Mouse (Mus musculus): ENCODE data around the gene Jmjd1c. TPM values are rescaled to one million over a fixed set of nuclear protein-coding genes. Genes with fewer than 3 reads are reported as not detected.
A peak's percentile ranks its signal among the peaks of the same experiment; 100 is the strongest.
"Not testable (repeated sequence)": the region's sequence is repeated elsewhere in the genome, so short reads cannot be mapped to it uniquely, and the experiment has no call there.

Gene Jmjd1c
- total RNA-seq, 2 experiments from 2014 or later: 93.9 to 94.3 TPM

DNA sequence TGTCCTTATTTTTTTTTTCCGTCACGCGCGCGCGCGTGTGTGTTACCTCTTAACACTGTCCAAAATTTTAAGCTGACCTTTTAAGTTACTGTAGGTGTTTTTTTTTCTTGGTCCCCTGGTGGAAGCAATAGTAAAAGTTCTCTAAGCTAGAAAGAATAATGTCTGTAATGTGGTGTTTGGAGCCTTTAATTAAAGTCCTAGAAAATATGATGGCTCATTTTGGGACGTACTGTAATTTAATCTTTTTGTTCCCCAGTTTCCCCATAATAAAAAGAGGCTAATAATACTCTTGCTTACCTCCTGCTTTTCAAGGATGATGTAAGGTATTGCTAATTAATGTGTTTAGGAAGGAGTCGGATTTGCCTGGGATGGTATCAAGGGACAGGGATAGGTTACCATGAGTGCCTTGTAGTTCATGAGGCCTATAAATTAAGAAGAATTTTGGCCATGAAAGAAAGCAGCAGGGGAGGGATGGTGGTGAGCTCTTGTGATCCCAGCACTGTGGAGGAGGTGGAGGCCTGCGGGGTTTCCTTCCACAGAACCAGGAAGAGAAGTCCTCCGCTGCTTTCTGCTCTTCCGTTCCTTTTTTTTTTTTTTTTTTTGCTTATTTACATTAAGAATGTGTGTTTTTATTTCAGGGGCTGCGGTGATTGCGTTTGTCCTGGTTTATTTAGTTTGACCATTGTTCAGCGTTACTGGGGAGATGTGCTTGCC is 1.7 kb downstream of the Jmjd1c start:
- intact Hi-C loops (cut with DNase I): loop anchor here (2.0 to 5.0 kb wide), 3 partner anchors 70 to 185 kb away; no protein-coding TSS in a partner anchor
- peak in 1 of 2 experiments; percentile 45 for DNase-seq (ENCODE audit: extremely low spot score in 1 of 2, low spot score in 2 of 2)

DNA sequence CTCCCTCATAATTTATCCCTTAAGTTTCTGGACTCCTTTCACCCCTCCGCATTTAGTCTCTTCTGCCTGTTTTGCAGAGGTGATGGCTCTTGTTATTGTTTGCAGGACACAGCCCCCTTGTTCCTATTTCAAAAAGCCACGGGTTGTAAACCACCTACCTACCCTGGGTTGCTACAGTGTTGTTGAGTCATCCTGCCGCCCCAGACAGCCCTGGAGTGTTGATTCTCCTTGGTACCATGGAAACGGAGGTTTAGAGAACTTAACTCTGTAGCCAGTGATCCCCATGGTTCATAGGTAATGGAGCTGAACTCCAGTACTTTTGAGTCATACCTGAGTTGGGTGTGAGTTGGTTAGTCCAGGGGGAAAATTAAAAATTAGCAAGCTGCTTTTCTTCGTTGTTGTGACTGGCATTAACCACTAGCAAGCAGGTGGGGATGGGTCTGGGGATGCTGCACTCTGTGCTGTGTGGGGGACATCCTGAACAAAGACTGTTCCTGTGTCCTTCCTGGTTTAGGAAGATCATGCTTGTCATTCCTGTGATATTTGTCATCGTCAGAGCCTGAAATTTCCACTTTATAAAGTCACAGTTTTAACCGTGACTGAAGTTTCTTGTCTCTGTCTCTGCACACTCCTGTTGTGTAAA is 2.6 kb downstream of the Jmjd1c start:
- DNase-seq (ENCODE audit: extremely low spot score in 1 of 2, low spot score in 2 of 2): no peak
- intact Hi-C loops (cut with DNase I): loop anchor here (5.0 kb wide), 2 partner anchors 71 to 186 kb away; no protein-coding TSS in a partner anchor

DNA sequence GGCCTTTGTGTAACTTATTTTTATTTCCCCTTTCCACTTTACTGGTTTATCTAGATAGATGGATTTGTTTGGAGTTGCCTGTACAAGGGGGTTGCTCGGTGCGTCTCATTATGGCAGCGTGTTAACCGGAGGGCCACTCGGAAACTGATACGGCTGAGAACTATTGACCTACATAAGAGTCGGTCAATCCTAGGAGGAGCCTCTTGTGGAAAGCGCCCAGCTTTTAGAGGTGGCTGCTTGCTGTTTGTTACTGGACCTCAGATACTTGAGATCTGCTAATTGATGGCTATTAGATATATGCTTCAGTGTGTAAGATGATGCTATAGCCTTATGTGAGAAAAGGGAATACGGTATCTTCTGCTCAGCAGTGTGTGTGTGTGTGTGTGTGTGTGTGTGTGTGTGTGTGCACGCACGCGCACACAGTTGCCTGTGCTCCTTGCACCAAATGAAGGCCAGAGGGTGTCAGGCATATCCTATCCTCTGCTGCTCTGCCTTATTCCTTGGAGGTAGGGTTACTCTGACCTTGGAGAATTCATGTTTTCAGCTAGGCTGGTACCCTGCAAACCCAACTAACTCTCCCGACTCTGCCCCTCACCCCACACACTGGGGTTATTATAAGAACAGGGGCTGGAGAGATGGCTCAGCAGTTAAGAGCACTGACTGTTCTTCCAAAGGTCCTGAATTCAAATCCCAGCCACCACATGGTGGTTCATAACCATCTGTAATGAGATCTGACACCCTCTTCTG is 3.4 kb downstream of the Jmjd1c start:
- intact Hi-C loops (cut with DNase I): loop anchor here (5.0 kb wide), 2 partner anchors 72 to 187 kb away; no protein-coding TSS in a partner anchor
- DNase-seq (ENCODE audit: extremely low spot score in 1 of 2, low spot score in 2 of 2): no peak

DNA sequence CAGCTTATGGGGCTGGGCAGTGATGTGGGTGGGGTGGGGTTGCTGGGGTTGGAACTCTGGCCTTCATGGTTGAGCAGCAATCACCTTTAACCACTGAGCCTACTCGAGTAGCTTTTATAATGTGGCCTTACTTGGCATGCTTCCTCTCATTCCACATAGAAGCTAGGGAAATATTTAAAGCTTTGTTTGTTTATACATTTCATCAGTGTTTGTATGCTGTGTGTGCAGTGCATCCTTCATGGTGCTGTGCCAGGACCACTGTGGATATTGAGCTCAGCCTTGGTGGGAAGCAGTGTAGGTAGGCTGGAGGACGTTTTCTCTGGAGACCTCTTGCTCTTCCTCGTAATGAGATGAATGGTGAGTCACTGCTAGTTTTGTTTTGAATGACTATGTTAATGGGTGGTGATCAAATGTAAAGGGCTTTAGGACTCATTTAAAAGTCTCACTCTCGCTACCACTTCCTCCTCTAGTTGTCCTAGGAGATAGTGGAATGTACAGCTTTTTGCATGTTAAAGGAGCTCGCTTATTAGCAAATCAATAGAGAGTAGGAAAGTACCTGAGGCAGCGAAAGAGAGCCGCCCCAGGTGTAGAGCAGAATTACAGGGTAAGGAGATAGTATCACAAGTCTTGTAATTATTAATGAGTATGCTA is 4.2 kb downstream of the Jmjd1c start:
- intact Hi-C loops (cut with DNase I): no loop called here
- peak in 1 of 2 experiments; percentile 56 for DNase-seq (ENCODE audit: extremely low spot score in 1 of 2, low spot score in 2 of 2)

DNA sequence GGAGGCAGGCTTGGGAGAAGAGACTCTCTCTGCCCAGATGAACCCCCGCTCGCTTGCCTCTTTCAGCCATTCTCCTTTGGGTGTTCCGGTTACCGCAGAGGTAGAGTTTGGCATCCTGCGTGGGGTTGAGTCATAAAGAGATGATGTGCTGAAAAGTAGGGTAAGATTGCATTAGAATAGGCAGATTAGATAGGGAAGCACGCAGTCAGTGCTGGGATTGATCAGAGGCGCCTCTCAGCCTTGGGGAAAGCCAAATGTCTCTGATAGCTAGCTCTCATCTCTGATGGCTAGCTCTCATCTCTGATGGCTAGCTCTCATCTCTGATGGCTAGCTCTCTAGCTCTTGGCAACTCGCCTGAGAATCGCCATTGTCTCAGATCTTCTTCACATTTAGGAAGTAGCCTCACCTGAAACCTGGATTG is 4.9 kb downstream of the Jmjd1c start:
- intact Hi-C loops (cut with DNase I): no loop called here
- no peak for DNase-seq (ENCODE audit: extremely low spot score in 1 of 2, low spot score in 2 of 2)

DNA sequence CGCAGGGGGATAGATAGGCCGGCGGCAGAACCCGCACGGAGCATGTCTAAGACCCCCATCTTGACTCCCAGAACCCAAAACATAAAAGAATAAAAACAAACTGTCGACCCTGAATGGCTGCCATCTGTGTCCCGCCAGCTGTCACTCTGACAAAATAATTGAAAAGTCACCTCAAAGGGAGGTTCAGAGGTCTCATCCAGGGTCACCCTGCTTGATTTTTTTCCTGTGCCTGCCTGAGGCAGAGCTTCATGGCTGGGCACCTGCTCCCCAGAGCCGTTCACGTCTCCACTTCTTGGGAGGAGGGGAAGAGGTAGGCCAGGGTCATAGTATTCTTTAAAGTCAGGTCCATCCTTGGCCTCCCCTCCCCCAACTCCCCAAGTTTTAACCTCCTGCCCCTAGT is 8.6 kb downstream of the Jmjd1c start:
- intact Hi-C loops (cut with DNase I): no loop called here
- DNase-seq (ENCODE audit: extremely low spot score in 1 of 2, low spot score in 2 of 2): no peak

DNA sequence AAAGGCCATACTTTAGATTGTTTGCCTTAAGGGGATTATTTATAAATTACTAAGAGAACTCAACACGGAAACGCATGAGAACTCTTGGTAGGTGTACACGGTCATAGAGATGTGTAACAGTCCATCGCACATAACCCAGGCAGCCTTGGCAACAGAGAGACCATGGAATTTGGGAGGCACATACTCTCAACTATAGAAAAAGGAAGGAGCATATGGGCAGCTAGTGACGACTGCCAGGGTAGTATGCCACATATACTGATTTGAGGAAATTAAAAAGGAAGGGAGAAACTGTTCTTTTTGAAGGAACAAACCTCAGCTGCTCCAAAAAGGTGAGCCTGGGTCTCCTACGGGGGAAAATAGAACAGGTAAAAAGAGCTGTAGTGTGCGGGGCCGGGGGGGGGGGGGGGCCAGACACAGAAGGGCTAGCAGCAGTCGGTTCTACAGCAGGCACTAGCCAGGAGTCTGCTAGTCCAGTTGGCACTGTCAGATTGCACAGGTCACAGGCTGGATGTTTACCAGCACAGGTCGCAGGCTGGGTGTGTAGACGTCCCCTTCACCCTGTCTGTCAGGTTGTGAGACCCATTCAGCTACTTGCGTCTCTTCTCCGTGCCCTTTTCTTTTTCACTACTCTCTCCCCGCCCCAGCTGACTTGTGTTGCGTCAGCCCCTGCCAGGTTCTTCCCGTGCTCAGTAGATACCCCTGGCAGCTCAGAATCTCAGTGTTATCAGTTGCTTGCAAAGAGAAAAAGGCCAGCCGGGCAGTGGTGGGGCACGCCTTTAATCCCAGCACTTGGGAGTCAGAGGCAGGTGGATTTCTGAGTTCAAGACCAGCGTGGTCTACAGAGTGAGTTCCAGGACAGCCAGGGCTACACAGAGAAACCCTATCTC is 9.6 kb downstream of the Jmjd1c start:
- intact Hi-C loops (cut with DNase I): no loop called here
- no peak for DNase-seq (ENCODE audit: extremely low spot score in 1 of 2, low spot score in 2 of 2)

DNA sequence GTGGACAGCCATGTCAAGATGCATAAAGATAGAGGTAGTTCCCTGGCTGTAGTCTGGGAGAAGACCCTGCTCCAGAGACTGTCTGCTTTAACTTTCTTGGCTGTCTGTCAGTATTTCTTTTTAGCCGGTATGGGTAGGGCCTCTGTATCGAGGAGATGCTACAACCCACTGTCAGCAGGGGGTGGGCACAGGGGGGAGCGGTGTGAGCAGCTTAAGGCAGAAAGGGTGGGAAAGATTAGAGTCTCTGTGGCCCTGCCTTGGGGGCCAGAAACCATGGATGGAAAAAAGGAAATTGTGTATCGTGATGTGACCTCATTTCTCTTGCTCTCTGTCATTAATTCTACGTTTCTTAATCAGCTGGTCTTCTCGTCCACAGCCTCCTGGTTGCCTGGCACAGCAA is 10.5 kb downstream of the Jmjd1c start:
- no peak for DNase-seq (ENCODE audit: extremely low spot score in 1 of 2, low spot score in 2 of 2)
- intact Hi-C loops (cut with DNase I): no loop called here

DNA sequence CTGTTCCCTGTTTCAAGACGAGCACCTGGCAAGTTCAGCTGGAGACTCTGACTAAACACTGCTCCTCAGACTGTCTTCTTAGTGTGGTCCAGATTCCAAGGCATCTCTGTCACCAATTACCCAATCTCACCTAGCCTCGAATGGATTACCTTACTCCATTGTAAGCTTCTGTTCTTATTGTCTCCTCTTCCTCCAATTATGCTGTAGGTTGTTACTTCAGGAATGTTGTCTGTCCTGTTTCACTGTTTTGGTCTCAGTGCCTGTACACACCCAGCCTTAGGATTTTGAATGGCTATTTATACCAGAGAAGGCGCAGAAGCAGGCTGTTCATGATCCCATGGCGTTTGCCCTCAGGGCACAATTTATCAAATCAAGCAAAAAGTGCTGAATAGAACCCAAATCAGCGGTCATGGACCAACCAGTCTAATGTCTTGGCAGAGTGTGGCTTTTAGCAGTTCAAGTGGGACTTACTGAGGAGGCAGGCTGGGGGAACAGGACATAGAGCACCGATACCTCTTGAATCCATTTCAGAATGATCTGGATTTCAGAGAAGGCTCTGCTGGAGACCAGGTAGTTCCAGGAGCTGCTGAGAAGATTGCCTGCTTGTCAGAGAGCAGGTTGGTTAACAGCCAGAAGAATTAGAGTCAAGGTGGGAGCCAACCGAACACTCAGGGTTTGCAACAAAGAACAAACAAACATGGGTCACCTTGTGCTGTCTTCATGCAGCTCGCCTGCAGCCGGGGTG is 11.3 kb downstream of the Jmjd1c start:
- intact Hi-C loops (cut with DNase I): no loop called here
- DNase-seq (ENCODE audit: extremely low spot score in 1 of 2, low spot score in 2 of 2): no peak

DNA sequence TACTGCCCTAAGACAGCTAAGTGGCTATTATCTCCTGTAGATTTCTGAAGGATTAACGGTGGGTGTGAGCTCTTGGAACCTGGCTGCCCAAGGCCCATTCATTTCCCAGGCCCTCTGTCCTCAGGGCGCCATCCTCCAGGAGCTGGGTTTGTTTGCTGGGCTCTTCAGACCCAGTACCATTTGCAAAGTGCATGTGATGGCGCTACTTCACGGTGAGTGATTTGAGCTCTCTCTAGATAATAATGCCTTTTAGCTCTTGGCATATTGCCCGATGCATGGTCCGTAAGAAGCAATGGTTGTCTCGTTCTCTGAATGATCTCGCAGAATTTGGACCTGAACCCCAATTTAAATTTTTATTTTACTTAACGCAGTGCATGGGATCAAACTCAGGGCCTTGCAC is 12.2 kb downstream of the Jmjd1c start:
- no peak for DNase-seq (ENCODE audit: extremely low spot score in 1 of 2, low spot score in 2 of 2)
- intact Hi-C loops (cut with DNase I): no loop called here

DNA sequence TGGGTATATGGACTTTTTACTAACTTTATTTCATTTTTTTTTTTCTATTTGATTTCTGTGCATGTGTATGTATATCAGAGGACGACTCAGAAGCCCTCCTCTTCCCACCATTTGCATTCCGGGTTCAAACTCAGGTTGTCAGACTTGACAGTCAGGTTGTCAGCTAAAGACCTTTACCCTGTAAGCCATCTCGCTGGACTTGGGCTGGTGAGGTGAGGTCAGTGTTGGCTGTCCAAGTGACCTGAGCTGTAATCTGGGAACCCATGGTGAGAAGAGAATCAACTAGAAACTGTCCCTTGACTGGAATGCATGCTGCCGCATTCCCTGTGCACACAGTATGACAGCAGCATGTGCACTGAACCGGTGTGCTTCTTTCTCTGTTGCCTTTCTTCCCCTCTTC is 13.7 kb downstream of the Jmjd1c start:
- no peak for DNase-seq (ENCODE audit: extremely low spot score in 1 of 2, low spot score in 2 of 2)
- intact Hi-C loops (cut with DNase I): no loop called here

DNA sequence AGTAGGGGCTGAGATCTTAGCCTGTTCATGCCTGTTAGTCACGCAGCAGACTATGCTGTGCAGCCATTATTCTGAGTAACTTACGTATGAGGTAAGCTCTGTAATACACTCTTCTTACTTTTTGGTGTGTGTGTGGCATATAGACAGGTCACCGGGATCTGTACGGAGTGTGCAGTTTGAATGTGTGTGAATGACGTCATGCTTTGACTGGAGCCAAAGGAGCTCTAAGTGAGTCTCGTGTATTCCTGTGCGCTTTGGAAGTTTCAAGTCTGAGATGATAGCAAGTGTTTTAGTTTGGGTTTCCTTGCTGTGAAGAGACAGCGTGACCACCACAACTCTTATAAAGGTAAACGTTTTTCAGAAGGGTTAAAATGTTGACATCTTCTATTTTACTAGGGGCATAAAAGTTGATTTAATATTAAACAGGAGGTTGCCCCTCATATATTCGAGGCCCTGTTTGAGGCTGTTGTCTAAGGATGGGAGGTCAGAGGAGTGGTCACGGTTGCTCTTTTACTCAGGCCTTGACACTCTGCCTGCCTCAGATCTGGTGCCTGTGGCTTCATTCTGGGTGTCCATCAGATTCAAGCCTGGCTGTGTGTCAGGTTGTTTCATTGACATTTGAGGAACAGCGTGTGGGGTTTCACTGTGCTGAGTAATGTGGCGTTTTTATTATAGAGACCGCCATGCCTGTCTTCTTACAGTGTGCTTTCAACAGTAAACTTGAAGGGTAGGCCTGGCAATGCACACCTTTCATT is 15.3 kb downstream of the Jmjd1c start:
- intact Hi-C loops (cut with DNase I): no loop called here
- no peak for DNase-seq (ENCODE audit: extremely low spot score in 1 of 2, low spot score in 2 of 2)

DNA sequence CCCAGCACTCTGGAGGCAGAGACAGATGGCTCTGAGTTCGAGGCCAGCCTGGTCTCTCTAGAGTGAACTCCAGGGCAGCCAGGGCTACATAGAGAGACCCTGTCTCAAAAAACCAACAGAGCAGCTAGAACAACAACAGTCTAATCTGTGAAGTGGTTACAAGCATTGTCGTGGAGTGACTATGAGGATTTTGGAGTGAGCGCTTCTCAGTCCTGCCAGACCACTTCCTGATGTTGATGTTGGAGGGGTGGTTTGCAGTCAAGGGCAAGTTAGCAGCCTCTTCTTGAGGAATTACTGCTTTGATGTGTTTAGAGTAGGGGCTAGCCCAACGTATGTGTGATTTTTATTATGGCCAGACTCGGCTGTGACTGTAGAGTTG is 15.9 kb downstream of the Jmjd1c start:
- intact Hi-C loops (cut with DNase I): no loop called here
- DNase-seq (ENCODE audit: extremely low spot score in 1 of 2, low spot score in 2 of 2): no peak

DNA sequence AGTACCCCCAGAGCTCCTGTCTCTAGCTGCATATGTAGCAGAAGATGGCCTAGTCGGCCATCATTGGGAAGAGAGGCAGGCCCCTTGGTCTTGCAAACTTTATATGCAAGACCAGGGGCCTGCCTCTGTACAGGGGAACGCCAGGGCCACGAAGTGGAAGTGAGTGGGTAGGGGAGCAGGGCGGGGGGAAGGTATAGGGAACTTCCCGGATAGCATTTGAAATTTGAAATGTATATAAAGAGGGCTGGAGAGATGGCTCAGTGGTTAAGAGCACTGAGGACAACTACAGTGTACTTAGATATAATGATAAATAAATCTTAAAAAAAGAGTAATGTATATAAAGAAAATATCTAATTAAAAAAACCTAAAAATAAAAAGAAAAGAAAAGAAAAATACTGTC is 17.0 kb downstream of the Jmjd1c start:
- DNase-seq (ENCODE audit: extremely low spot score in 1 of 2, low spot score in 2 of 2); intact Hi-C loops (cut with DNase I): not testable (repeated sequence)

DNA sequence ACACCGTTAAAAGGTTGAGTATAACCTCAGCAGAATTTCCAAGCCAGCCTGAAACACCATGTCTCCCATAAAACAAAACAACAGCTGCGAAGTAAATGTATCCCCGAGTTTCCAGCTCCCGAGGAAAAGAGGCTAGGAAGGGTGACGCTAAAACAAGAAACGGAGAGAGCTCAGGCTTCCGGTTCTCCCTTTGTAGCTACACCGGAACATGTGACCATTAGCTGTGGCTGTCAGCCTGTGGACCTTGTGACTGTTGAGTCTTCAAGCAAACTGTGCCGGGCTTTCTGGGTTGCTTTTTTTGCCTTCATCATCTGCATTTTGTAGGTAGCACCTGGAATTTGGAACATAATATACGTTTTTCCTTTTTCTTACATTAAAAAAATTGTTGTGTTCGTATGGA is 17.9 kb downstream of the Jmjd1c start:
- DNase-seq (ENCODE audit: extremely low spot score in 1 of 2, low spot score in 2 of 2): no peak
- intact Hi-C loops (cut with DNase I): no loop called here

DNA sequence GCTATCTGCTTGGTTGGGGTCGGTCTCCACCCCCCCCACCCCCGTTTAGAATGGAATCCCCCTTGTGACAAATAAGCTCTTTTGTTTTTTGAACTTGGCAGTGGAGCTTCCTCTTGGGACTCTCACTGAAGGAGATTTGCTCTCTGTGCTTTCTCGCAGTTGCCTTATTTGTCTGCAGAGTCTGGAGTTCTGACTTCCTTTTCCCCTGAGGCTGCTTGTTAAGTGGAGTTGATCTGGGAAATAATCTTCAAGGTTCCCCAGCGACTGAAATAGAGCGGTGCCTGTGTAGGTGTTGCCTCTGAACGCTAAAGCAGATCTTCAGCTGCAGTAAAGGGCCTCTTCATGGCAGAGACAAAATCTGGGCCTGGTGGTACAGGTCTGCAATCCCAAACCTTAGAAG is 19.2 kb downstream of the Jmjd1c start:
- no peak for DNase-seq (ENCODE audit: extremely low spot score in 1 of 2, low spot score in 2 of 2)
- intact Hi-C loops (cut with DNase I): no loop called here

DNA sequence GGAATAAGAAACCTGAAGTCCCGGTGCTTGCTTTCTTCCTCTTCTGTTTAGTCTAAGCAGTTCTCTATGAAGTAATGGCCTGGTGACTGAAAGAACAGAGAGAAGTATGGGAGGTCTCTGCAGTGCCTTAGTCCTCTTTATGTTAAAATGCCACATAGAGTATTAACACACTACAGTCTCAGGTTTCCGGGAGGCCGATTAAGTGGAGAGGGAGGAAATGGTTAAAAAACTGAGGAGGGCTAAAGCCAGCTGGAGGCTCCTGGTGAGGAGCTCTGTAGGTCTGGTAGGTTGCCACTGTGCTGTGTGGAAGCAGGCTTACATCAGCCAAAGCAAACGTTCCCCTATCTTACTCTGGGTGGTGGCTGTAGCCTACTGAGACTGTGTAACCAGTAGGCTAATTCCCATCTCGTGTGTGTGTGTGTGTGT is 19.8 kb downstream of the Jmjd1c start:
- DNase-seq (ENCODE audit: extremely low spot score in 1 of 2, low spot score in 2 of 2): no peak
- intact Hi-C loops (cut with DNase I): no loop called here

Data from left cerebral cortex, postnatal 10 days (tissue).